Mouse (Mus musculus) kidney, adult 2 months (tissue): ENCODE results near the gene Tlcd2. TPM values are rescaled to one million over a fixed set of nuclear protein-coding genes. Genes with fewer than 3 reads are reported as not detected.

Experiments
- DNase-seq: peaks from one replicate; pipeline ENCODE4 v3.0.0; 2021
- H3K27ac ChIP-seq: fragments of 200-500 bp; 2 replicates; pipeline ENCODE4 v1.5.1; 2012; ENCODE audit warnings: low read depth, low read length, control low read depth, inconsistent platforms; ENCODE audit not compliant: insufficient read depth
- H3K27me3 ChIP-seq: fragments of 200-500 bp; replicated peaks from 2 replicates; pipeline ENCODE4 v1.6.1; 2012; ENCODE audit warnings: mild to moderate bottlenecking, moderate library complexity, low read length, inconsistent platforms; ENCODE audit not compliant: control insufficient read depth, insufficient read depth
- H3K36me3 ChIP-seq: fragments of 200-500 bp; 2 replicates; pipeline ENCODE4 v1.6.1; 2012; ENCODE audit warnings: mild to moderate bottlenecking, moderate library complexity, low read length, inconsistent platforms; ENCODE audit not compliant: control insufficient read depth, insufficient read depth
- H3K4me1 ChIP-seq: fragments of 200-500 bp; 2 replicates; pipeline ENCODE4 v1.6.1; 2011; ENCODE audit warnings: low read length; ENCODE audit not compliant: control insufficient read depth, insufficient read depth
- H3K4me3 ChIP-seq: fragments of 200-500 bp; 2 replicates; pipeline ENCODE4 v1.5.1; 2011; ENCODE audit warnings: mild to moderate bottlenecking, low read depth, low read length, control low read depth; ENCODE audit not compliant: insufficient read depth
- CTCF ChIP-seq: fragments of 200-500 bp; conservative IDR thresholded peaks from 2 replicates; pipeline ENCODE4 v1.5.1; 2011; ENCODE audit warnings: low read depth, mild to moderate bottlenecking, control low read depth, low read length, moderate library complexity, mixed read lengths; ENCODE audit not compliant: insufficient read depth, insufficient read length
- POLR2A ChIP-seq: fragments of 200-500 bp; IDR thresholded peaks from one replicate; pipeline ENCODE4 v1.6.1; 2011; ENCODE audit warnings: low read depth, low read length, control low read depth
- WGBS: fragments of 180-500 bp; shearing (Covaris S2); methylation state at CpG from one replicate; pipeline ENCODE4 v1.1.7; 2018; 5-methylcytosine and 5-hydroxymethylcytosine counted together
- polyA plus RNA-seq: library from polyadenylated mRNA; depleted of rRNA; stranded (reverse); fragments of >200 nt; gene quantifications from 2 replicates; pipeline ENCODE4 v1.2.3, GENCODE M21; 2012

Tlcd2 gene
- polyA plus RNA-seq, 1 experiment, result 14.6 TPM

- WGBS, result 6% methylated on average over 19 of the region's 19 CpGs
- TF ChIP-seq CTCF, result no peak
- TF ChIP-seq POLR2A, result no peak
- peak overlapping the region; percentile 95 for H3K27ac ChIP-seq
- peak; percentile 98 for DNase-seq
- H3K27me3 ChIP-seq, result no peaks in the 10 kb centered on the region
- H3K4me1 ChIP-seq, result peaks cover 34% of the 10 kb centered on the region
- peak overlapping the region; percentile 49 for H3K4me3 ChIP-seq
- peaks cover 6% of the 10 kb centered on the region for H3K36me3 ChIP-seq
Measured at GRCm38 (mm10) chr11:75460103-75460843, 1.2 kb upstream of the Tlcd2 start.

DNA sequence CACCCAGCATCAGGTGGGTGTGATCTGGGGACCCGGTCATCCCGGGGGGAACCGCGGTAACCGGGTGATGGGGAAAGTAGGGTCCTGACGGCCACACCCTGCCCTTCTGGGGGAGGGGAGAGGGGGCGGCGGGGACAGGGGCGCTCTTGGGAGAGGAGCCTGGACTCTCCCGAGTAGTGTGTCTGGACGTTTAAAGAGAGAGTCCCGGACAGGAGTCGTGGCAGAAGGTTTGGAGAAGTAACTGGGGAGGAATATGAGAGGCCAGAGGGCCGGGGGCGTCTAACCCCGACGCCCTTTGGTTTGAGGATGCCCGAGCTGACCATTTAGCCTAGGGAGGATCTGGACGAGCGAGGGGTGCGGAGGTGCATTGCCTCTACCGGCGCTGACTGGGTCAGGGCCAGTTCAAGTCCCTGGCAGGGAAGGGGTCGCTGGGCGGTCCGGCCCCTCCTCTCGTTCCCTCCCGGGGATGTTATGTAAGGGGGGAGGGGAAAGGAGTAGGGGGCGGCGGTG lies 283 bp downstream of the Tlcd2 start:
- peaks cover 15% of the 10 kb centered on the region for H3K36me3 ChIP-seq
- no peaks in the 10 kb centered on the region for H3K27me3 ChIP-seq
- H3K4me1 ChIP-seq, result peaks cover 33% of the 10 kb centered on the region
- peak overlapping the region; percentile 99 for H3K27ac ChIP-seq
- TF ChIP-seq CTCF (no peak), POLR2A (no peak)
- H3K4me3 ChIP-seq, result peak overlapping the region; percentile 85
- no peak for DNase-seq
- 1% methylated on average over 30 of the region's 30 CpGs for WGBS

GRCm38 (mm10) chr11:75462253-75462783 lies 803 bp downstream of the Tlcd2 start:
- Histone ChIP-seq H3K27me3 (no peaks in the 10 kb centered on the region), H3K4me1 (peaks cover 33% of the 10 kb centered on the region), H3K27ac (peak overlapping the region; percentile 99), H3K36me3 (peaks cover 16% of the 10 kb centered on the region), H3K4me3 (peak overlapping the region; percentile 85)
- TF ChIP-seq CTCF, result no peak
- peak; percentile 41 for TF ChIP-seq POLR2A
- DNase-seq, result peak; percentile 98
- 2% methylated on average over 16 of the region's 16 CpGs for WGBS

- Histone ChIP-seq H3K4me1 (peaks cover 37% of the 10 kb centered on the region), H3K4me3 (peak overlapping the region; percentile 85), H3K27me3 (no peaks in the 10 kb centered on the region), H3K27ac (peak overlapping the region; percentile 99), H3K36me3 (peaks cover 16% of the 10 kb centered on the region)
- DNase-seq, result peak; percentile 98
- TF ChIP-seq CTCF (no peak), POLR2A (no peak)
- 3% methylated on average over 9 of the region's 9 CpGs for WGBS
Measured at GRCm38 (mm10) chr11:75462865-75463336, 1.4 kb downstream of the Tlcd2 start.

GRCm38 (mm10) chr11:75463624-75464023 lies 2.1 kb downstream of the Tlcd2 start:
- 20% methylated on average over 4 of the region's 4 CpGs for WGBS
- Histone ChIP-seq H3K27me3 (no peaks in the 10 kb centered on the region), H3K4me1 (peaks cover 40% of the 10 kb centered on the region), H3K36me3 (peaks cover 16% of the 10 kb centered on the region), H3K27ac (peak overlapping the region; percentile 73), H3K4me3 (peak overlapping the region; percentile 37)
- TF ChIP-seq CTCF, result no peak
- no peak for TF ChIP-seq POLR2A
- DNase-seq, result peak; percentile 19

GRCm38 (mm10) chr11:75464417-75464816 lies 2.9 kb downstream of the Tlcd2 start:
- DNase-seq, result no peak
- Histone ChIP-seq H3K27me3 (no peaks in the 10 kb centered on the region), H3K27ac (no peak overlapping the region), H3K4me1 (peaks cover 34% of the 10 kb centered on the region), H3K4me3 (no peak overlapping the region), H3K36me3 (peaks cover 16% of the 10 kb centered on the region)
- WGBS, result 80% methylated on average over 6 of the region's 6 CpGs
- TF ChIP-seq POLR2A, result no peak
- no peak for TF ChIP-seq CTCF

DNA sequence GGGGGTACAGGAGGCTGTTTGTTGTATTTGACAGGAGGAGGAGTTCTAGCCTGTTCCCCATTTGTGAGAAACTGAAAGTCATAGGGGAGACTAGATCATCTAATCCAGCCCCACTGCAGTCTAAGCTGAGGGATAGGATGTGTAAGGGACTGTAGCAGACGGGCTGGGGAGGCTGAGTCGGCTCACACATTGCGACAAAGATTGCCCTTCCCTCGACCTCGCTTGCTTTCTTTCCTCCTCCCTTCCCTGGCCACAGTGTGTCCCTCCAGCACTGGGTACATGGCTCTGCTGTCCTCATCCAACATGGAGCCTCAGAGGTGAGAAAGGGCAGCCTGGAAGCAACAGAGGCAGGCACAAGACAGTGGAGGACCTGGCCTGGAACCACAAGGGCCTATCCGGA lies 3.5 kb downstream of the Tlcd2 start:
- H3K36me3 ChIP-seq, result peaks cover 16% of the 10 kb centered on the region
- no peaks in the 10 kb centered on the region for H3K27me3 ChIP-seq
- TF ChIP-seq CTCF (no peak), POLR2A (no peak)
- no peak overlapping the region for H3K27ac ChIP-seq
- H3K4me1 ChIP-seq, result peaks cover 28% of the 10 kb centered on the region
- DNase-seq, result no peak
- H3K4me3 ChIP-seq, result no peak overlapping the region
- 88% methylated on average over 6 of the region's 6 CpGs for WGBS
